Mouse (Mus musculus): Measurements from ENCODE around the gene Tbx3.

Tbx3 gene

GRCm38 (mm10) chr5:119662731-119663130 lies 7.7 kb upstream of the Tbx3 start:
- no peak for DNase-seq

DNA sequence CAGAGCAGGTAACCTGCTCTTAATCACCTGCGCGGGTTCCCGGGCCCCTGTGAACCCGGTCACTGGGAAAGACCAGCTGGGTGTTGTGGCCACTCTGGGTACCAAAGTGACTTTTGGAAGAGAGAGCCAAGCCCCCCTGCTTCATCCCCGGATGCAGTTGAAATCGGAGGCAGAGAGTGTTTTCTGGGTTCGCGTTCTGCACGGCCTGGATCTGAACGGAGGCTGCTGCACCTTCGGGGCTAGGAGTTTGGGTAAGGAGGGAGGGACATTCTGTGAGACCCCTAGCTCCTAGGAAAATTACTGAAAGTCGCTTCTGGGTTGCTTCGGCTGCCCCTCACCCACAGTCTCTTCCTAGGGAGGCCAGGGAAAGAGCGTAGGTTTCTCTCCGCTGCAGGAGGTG lies 7.2 kb upstream of the Tbx3 start:
- DNase-seq: no peak

GRCm38 (mm10) chr5:119663747-119664146 lies 6.7 kb upstream of the Tbx3 start:
- no peak for DNase-seq

- DNase-seq: no peak
Measured at GRCm38 (mm10) chr5:119665739-119666138, 4.7 kb upstream of the Tbx3 start.

GRCm38 (mm10) chr5:119667356-119667940 lies 3.0 kb upstream of the Tbx3 start:
- DNase-seq: no peak

DNA sequence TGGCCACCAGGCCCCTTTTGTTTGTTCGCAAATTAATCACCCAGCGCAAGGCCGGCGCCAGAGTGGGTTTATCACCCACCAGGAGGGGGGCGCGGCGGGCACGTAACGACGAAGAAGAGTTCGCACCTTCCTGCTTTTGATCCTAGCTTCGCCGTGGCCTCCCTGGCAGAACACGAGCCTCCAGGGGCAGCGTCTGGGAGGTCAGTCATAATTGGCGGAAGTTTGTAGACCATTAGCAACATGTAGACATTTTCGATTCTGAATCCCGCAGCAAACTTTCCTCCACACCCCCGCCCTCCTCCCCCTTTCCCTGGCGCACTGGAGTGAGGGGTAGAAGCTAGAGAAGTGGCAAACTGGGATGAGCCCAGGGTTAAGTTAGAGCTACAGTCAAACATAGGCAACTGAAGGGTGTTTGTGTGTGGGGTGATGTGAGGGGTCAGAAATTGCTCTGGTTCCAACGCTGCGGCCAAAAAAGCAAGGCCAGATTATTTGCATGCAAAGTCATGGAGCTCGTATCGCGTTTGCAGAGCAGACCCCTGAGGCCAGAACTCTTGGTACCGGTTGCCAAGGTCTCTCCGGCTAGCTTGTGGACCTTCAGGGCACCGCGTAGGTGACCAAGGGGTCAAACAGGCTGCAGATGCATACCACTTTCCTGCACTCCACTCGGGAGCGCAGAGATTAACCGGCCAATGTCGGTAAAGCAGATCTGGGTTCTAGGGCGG lies 2.1 kb upstream of the Tbx3 start:
- no peak for DNase-seq

- DNase-seq: no peak
Measured at GRCm38 (mm10) chr5:119668913-119669411, 1.5 kb upstream of the Tbx3 start.

GRCm38 (mm10) chr5:119669741-119670565 lies 516 bp upstream of the Tbx3 start:
- no peak for DNase-seq

DNA sequence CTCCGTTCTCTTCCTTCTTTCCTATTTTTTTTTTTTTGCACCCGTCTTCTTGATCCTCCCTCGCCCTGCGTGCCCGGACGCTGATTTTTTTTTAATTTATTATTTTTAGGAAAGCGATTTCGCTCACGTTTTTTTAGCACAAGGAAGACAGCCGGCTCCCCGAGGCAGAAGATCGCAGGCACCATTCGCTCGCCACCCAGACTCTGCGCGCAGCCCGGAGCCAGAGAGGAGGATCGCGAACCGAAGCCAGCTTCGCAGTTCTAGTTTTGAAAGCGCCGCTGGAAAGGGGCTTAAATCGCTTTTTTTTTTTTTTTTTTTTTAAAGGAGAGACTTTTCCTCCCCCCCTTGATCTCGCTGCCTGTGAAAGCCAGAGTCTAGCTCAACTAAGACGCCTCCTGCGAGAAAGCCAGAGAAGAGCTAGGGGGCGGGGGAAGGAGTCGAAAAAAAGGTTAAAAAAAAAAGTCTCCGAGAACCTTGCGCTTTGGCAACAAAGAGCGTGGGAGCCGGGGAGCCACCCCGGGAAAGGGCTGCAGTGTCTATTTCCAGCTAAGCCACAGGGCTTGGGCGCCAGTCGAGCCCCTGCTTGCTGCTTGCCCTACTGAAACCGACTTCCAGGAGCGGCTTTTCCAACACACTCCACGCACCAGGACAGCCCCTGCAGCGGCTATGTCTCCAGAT lies 794 bp downstream of the Tbx3 start:
- no peak for DNase-seq

GRCm38 (mm10) chr5:119671965-119672347 lies 1.5 kb downstream of the Tbx3 start:
- DNase-seq: no peak

- no peak for DNase-seq
Measured at GRCm38 (mm10) chr5:119672348-119672983, 2.0 kb downstream of the Tbx3 start.

DNA sequence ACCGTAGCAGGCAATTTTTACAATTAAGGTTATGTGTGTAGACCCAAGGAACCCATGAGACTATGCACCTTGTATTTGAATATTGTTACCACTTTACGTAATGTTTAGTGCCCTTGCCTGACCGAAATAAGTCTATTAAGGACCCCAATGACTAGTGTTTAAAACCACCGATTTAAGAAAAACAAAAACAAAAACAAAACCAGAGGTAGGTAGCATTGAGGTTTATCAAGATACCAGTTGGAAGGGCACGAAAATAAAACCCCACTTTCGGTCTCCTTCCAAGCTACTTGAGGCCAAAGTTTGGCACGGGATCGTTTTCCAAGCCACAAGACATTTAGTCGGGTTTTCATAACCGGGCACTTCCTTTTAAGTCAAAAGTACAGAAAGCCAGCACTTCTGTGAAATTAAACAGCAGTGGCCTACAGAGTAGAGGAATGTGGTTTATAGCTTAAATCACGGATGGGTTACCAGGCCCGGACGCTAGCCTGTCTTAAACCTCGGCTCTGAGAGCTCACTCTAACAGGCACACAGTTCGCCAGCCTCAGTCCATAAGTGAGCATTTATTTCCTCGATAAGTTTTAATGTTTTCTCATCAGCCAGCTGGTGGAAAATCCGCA lies 2.6 kb downstream of the Tbx3 start:
- no peak for DNase-seq

DNA sequence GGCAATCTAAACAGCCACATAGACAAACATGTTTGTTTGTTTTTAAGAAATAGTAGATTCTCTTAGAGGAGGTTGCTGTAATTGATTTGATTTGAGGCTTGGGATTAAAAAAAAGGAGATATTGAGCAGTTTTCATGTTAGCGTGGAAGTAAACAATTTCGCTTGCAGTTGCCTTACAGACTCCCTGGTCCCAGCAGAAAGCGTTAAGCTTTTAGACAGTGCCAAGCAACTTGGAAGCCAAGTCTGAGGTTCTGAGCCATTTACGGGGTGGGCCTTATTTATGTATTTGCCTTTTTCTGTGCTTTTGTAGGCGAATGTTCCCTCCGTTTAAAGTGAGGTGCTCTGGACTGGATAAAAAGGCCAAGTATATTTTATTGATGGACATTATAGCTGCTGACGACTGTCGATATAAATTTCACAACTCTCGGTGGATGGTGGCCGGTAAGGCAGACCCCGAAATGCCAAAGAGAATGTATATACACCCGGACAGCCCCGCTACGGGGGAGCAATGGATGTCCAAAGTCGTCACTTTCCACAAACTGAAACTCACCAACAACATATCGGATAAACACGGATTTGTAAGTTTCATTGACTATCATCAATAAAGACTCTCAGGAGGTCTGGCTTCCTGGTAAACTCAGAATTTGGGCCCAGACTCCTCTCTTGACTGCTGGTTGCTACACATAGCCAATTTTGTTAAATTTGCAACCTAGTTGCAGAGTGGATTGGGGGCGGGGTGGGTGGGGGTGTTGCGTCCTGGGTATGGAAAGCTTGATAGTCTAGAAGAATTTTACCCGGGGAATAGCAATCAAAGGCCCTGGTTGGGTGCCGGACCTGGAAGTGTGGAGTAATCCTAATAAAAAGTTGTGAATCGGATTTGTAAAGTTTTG lies 3.5 kb downstream of the Tbx3 start:
- DNase-seq: no peak

DNA sequence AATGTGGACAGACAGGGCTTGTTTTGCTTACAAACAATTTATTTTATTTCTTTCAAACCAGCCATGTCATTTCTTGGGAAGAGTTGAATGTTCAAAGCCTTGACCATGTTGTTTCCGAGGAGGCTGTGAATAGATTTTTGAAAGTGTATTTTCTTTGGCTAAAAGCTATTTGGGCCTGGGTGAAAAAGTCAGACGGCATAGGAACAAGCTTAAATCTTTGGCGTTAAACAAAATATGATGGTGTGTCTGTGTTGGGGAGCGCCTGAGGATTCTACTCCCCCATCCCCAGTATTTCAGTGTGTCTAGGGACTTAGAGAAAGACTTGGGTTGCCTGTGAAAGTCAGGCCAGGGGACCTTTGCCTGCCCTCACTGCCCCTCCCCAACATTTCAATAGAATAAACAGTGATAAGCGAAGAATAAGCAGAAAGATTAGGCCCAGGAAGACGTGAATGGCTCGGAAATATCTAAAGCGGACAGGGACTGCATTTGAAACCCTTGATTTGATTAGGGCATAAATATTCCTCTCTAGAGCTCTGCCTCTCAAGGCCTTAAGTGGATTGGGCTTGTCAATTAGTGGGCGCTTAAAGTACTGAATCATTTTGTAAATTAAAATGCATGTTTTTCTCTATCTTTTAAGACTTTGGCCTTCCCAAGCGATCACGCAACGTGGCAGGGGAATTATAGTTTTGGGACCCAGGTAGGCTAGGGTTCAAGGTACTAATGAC lies 4.3 kb downstream of the Tbx3 start:
- no peak for DNase-seq

DNA sequence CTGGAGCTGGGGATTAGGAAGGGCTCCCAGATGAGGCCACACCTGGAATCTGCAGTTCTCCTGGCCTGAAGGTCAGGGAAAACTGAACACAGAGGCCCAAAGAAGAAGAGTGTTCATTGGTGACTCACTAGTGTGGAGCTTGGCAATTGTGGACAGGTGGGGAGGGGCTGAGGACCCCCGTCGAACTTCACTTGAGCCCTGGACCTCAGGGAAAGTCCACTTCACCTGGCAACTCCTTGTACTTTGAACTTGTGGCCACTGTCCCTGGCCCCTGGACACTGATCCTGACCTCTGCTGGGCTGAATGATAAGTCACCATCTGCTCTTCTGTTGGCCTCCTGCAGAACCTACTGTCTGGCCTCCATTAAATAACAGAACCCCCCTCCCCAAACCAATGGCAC lies 5.8 kb downstream of the Tbx3 start:
- no peak for DNase-seq

DNA sequence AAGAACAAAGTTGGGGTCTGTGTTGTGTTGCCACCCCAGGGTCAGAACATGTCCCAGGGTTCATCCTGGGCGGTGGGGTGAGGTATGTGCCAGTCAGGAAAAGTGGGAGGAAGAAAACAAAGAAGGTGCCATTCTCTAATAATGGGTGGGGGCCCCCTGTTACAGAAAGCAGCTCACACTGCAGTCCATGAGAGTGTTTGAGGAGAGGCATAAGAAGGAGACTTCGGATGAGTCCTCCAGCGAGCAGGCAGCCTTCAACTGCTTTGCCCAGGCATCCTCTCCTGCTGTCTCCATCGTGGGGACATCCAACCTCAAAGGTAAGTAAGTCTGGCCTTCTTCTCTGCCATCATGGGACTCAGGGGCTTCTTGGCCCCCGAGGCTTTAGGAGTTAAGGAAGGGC lies 8.0 kb downstream of the Tbx3 start:
- DNase-seq: no peak

DNA sequence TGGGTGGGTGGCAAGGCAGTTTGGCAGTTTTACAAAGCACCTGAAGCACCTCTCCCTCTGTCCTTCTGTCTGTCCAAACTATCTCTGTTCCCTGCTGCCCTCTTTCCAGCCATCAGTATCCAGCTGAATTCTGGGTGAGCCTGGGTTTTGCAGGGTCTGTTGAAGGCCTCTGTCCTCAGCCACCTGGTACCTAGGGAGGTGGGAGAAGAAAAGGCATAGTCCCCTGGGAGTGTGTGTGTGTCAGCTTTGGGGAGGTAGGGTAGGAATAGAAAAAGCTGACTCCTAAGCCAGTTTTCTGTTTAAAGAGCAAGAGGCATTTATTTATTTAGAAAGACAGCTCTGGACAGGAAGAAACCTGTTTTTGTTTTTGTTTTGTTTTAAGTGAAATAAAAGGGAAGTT lies 8.6 kb downstream of the Tbx3 start:
- DNase-seq: no peak

GRCm38 (mm10) chr5:119679614-119680328 lies 9.3 kb downstream of the Tbx3 start:
- DNase-seq: no peak

- DNase-seq: no peak
Measured at GRCm38 (mm10) chr5:119680329-119681010, 10.0 kb downstream of the Tbx3 start.

All from cerebellum, adult 18-20 months (tissue).